Mouse (Mus musculus) spleen, embryonic (tissue): ENCODE measurements at regions not wholly inside any gene's neighbourhood (a gene's known extent, or its start where the extent isn't known, plus 50 kb on each side); places are given as distances from the start of the nearest gene placed in this dataset.

Source experiments
- CTCF ChIA-PET: fragments of 350-600 bp; sonication (Branson Sonifier 250); formaldehyde crosslinking; loops from one replicate; lab custom pipeline; 2022; lab: Charles Lee

- CTCF ChIA-PET: no interaction called here
These were observed 66.1 kb upstream of the Fgf10 start for GRCm38 (mm10) chr13:118603474-118603873.

DNA sequence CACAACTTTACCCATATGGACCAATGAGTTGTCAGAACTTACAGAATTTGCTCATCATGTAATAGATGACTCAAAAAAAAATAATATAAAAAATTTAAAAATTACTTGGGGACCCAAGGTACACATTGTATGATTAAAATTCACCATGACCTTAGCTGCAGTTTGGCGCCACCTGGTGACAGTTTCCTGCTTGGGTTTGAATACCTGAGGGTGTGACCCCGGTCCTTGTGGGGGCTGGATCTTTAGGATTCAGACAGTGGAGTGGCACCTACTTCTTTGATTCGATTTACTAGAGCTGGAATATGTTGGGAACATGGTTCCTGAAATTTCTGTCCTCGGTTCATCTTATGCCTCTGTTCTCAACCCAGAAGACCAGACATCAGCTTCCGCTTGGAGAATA is 72.7 kb upstream of the Fgf10 start:
- CTCF ChIA-PET: no interaction called here

DNA sequence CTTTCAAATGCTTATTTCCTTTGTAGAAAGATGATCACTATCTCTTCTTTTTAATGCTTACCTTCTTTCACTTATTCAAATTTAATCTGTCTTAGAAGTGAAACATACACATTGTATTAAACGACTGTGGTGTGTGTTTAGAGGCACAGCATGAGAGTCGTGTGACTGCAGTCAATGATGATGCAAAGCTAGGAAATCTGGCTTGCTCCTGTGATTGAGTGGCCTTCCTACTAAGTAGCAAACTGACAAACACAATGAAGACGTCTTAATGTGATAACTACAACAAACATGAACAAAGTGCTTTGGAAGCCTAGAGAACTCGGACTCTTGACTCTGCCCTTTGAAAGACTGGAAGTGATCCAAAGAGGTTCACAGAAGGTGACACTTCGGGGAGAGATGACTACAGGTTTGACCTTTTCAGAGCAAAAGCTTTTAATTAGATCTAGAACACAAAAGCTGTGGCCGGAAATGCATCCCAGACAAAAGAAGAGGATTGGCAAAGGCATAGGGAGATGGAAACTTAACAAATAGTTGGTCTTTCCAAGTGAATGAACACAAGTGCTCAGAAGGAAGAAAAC is 73.3 kb upstream of the Fgf10 start:
- CTCF ChIA-PET: no interaction called here

DNA sequence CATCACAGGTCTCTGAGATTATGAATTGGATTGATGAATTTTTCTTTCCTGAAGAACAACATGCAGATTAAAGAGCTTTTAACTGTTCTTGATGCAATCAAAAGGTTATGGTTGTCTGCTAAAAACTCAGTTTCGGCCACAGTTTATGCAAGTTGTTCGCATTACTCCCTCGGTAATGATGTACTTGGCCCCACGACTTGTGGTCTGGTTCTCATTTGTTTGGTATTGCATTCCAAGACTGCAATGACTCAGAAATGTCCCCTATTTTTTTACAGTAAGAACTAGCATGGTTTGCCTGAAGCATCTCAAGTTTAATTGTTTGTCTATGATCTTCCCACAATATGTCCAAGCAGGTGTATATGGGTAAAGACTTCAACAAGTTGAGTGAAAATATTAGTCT is 77.5 kb upstream of the Fgf10 start:
- CTCF ChIA-PET: no interaction called here

DNA sequence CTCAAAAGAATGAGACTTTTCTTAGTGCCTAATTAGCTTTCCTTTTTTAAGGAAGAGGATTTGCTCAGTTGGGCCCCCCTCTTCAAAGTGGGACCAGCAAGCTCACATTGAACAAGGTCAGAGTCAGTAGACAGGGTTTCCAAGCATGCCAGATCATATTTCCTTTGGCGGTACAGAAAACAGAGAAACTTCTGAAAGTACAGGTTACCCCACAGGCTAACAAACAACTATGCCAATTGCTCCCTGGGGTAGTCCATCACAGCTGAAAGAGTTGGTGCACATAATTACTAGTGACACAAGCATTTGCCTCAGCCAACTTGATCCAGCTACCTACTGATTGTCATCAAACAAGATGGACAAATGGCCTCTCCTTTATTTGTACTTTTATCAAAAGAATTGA is 97.0 kb upstream of the Fgf10 start:
- CTCF ChIA-PET: no interaction called here

- CTCF ChIA-PET: interaction anchor here (0.7 kb wide), 1 partner anchor 235 kb away, joined by 3 read pairs; no protein-coding TSS in a partner anchor
These were observed 104.3 kb upstream of the Fgf10 start for GRCm38 (mm10) chr13:118565219-118565833.

DNA sequence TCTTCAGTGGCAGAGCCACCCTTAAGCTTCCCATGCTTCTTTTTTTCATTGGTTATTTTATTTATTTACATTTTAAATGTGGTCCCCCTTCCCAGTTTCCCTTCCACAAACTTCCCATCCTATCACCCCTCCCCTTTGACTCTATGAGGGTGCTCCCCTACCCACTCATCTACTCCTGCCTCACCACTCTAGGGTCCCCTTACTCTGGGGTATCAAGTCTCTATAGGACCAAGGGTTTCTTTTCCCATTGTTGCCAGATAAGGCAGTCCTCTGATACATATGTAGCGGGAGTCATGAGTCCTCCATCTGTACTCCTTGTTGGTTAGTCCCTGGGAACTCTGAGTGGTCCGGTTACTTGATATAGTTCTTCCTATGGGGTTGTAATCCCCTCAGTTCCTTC is 110.6 kb upstream of the Fgf10 start:
- CTCF ChIA-PET: no interaction called here

DNA sequence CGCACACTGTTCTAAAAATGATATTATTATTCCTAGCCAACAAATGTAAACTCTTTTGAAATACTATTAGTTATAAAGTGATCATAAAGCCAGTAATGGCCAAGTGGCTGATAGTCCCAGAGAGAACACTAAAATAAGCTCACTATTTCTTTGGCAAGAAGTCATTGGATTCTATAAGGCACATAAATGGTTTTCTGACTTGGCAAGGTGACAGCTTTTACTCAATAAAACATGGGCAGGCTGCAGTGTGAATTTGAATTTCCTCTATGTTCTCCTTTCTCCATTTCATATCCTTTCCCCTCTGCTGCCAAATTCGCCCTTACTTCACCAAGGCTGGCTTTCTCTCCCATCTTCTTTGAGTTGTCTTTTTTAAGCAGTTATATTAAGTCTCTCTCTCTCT is 117.6 kb upstream of the Fgf10 start:
- CTCF ChIA-PET: no interaction called here

GRCm38 (mm10) chr13:118538742-118539141 is 130.8 kb upstream of the Fgf10 start:
- CTCF ChIA-PET: no interaction called here

- CTCF ChIA-PET: no interaction called here
These were observed 126.9 kb upstream of the Mrps30 start for GRCm38 (mm10) chr13:118513961-118514360.

DNA sequence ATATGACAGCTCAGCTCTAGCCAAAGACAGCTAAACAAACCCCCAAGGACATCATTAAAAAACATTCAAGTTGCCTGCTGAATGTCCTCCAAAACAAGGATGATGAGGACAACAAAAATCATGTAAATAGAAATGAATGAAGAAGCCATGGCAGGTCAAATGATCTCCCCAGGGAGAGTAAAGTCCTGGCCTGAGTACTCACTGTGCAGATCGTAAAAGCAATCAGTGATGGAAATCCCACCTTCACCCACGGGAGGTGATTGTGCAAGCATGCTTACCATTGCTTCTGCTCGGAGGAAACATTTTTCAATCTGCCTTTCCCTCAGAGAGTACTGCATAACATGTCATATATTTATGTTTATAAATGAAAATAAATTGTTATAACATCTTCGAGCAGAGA is 119.1 kb upstream of the Mrps30 start:
- CTCF ChIA-PET: no interaction called here

DNA sequence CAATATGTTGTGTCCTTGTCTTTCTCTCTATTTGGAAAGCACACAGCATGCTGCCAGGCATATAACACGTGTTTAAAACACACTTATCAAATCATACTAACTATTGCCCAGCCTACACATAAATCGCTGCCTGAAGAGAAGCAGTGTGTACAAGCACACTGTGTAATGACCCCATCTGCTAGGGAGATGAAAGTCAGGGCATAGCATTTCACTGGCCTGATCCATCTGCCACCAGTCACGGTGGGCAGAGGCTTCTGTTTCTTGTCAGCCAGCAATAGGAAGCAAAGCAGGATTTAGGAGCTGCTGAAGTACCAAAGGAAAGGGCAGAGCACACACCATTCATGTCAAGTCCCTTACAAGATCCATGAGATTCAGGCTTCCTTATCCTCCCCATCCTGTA is 103.6 kb upstream of the Mrps30 start:
- CTCF ChIA-PET: no interaction called here

DNA sequence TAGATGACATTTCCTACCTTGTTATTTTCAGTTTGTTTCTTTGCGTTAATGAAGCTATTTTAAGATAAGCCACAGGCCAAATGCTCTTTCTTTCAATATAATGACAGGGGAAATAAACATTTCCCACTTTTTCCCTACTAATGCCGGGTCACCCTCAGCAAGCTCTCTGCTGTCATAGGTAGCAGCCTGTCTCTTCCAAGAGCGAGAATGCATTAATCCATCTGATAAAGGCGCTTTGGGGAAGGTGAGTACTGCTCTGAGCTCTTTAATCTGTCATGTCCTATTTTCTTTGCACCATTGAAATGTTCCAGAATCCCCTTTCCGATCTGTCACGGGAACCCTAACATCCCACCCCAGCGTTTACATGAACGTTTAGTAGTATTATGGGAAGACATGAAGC is 96.0 kb upstream of the Mrps30 start:
- CTCF ChIA-PET: no interaction called here

- CTCF ChIA-PET: no interaction called here
These were observed 93.2 kb upstream of the Mrps30 start for GRCm38 (mm10) chr13:118480237-118480636.

DNA sequence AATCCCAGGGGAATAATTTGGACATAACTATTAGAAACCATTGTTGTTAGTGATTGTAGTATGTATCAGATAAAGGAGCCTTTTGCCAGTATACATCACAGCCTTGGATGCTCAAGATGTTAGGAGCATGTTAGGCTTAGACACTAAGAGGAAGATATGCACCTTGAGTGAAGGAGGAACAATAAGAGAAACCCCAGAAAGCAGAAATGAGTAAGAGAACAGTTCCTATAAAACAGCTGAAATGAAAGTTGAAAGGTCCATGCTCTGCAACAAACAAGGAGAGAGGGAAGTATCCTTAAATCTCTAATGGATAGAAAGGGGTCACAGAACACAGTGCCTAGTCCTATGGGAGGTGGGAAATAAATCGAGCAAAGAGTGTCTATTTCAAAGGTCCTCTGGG is 91.4 kb upstream of the Mrps30 start:
- CTCF ChIA-PET: no interaction called here

DNA sequence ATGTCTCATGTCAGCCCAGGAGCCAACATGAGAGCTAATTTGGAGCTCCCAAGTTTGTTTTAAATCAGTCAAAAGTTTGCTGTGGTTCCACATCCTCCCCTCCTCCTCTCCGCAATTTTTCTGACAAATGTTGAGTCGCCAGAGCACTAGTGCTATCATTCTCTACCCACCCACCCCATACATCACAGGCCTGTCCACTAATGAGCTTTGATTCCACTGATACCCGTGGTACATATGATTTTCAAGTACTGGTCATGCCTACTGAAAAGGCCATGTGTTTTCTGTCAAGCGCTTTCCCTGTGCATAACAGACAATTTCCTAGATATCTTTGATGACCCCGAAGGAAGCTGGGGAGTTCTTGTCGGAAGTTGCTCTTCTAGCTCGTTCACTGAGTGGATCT is 85.5 kb upstream of the Mrps30 start:
- CTCF ChIA-PET: no interaction called here

- CTCF ChIA-PET: no interaction called here
These were observed 72.8 kb upstream of the Mrps30 start for GRCm38 (mm10) chr13:118459672-118460384.

DNA sequence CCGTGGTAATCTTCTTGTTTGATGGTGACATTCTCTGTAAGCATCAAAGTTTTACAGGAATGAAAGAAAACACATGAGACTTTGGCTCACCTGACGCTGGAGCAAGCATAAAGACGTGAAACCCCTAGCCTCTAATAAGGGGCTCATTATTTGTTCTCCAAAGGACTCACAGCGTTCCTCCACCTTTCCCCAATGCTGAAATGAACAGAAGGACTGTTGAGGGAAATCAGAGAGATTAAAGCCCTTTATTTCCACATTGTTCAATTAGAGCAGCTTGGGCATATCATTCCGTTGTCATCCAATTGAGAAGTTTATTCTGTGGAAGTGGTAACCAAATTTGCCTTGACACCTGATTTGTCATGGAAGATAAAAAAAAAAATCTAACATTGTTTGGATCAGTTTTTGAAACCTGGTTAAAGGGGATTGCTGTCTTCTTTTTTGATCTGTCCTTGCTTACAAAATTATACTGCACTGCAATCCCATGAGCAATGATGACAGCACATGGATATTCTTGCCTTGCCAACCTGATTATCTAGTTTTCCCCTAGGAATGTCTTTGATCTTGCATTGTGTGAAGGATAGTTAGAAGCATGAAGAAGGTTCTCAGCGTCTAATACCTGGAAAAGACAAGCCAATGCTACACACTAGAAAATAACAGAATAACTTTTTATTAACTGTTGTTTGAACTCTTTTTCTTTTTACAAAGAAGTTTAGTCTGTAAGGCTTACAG is 62.1 kb upstream of the Mrps30 start:
- CTCF ChIA-PET: no interaction called here

DNA sequence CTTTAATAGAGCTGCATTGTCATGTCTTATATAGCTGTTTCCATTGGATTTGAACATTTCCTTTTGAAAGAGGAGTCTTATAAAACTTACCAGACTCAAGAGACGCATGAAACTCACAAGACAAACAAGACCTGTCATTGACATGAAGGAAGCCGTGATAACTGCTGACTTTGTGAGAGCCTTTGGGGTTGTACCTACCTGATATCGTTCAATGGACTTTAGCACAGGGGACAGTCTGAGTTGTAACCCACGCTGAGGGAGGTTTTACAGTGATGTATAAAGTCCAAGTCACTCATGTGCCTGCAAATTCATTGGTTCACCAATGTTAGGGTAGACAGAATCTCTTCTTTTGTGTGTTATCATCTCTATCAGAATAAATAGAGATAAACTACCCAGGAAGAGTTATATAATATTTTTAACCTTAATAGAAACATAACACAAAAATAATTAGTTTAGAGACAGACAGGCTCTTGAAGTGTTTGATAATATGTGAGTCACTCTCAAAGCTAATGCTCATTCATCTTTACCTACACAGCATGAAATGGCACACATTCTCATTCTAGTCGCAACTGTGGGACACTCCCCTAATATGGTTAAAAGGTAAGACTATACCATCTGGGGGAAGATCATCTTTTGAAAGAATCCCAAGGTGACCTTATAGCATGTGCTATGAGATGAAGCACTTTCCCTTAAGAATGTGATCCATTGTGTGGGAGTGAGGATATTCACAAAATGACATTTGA is 54.4 kb upstream of the Mrps30 start:
- CTCF ChIA-PET: no interaction called here
